ENCODE assay signal across 8 mouse cellular contexts in the genomic region with DNA sequence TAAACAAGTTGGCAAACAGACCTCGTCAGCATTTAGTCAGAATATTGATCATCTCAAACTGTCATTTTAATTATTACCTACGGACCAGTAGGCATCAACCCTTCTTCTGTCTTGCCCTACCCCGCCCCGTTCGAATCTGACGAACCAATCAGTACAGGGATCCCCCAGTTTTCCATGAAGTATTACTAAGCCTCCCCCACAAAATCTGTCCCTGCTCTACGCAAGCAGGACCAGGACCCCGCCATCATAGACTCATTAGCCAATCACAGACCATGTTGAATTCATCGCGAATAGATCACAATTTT. TPM values are rescaled to one million over a fixed set of nuclear protein-coding genes. Genes with fewer than 3 reads are reported as not detected.
DNase-seq lines count a peak whose midpoint lies in the region; ATAC-seq and TF ChIP-seq lines count a peak whose summit lies in the region.

A gene (minus strand): TSS at position 94 of the 305 bp plus-strand sequence.

- intact Hi-C loops in heart, postnatal 36 days (cut with DNase I) = loop anchor here (1.0 to 5.0 kb wide), 2 partner anchors 13 to 59 kb away; a partner anchor contains a TSS

- H3K27me3 ChIP-seq in G1E (ENCODE audit: insufficient read depth, low read length) = no peaks in the 10 kb centered on the region
- no peaks in the 10 kb centered on the region for H3K27me3 ChIP-seq in forebrain, embryonic 10.5 days (ENCODE audit: poor library complexity, severe bottlenecking)
- no peaks in the 10 kb centered on the region for H3K27me3 ChIP-seq in megakaryocyte, embryonic 14.5 days (replicated peaks)
- no peaks in the 10 kb centered on the region for H3K27me3 ChIP-seq in stomach, embryonic 14.5 days (ENCODE audit: control insufficient read depth, insufficient read depth, low read length)

- peak within 1 kb of the TSS; percentile 88 for H3K27ac ChIP-seq in forebrain, embryonic 10.5 days
- H3K27ac ChIP-seq in stomach, embryonic 14.5 days (ENCODE audit: low read length) = no peak within 1 kb of the TSS

- no peak for ATAC-seq in G1E (ENCODE audit: extremely low read depth, insufficient number of reproducible peaks, low FRiP score, poor library complexity, severe bottlenecking)
- ATAC-seq in stomach, embryonic 14.5 days (ENCODE audit: insufficient number of reproducible peaks, insufficient read depth, low FRiP score, low read depth) = no peak

- peak within 1 kb of the TSS; percentile 81 for H3K4me3 ChIP-seq in G1E (ENCODE audit: low read depth, low read length)
- peak within 1 kb of the TSS; percentile 58 for H3K4me3 ChIP-seq in forebrain, embryonic 10.5 days
- H3K4me3 ChIP-seq in megakaryocyte, embryonic 14.5 days (replicated peaks) = peak within 1 kb of the TSS; percentile 96
- peak within 1 kb of the TSS; percentile 43 for H3K4me3 ChIP-seq in stomach, embryonic 14.5 days (ENCODE audit: low read depth, low read length)

- TF ChIP-seq CTCF in G1E (IDR thresholded peaks at IDR 0.05; ENCODE audit: low read depth, low read length) = no peak

- H3K9ac ChIP-seq in stomach, embryonic 14.5 days (replicated peaks; ENCODE audit: low read depth, low read length) = peak within 1 kb of the TSS; percentile 36

- peaks cover 6% of the 10 kb centered on the region for H3K36me3 ChIP-seq in G1E (replicated peaks)
- H3K36me3 ChIP-seq in forebrain, embryonic 10.5 days (replicated peaks) = no peaks in the 10 kb centered on the region
- peaks cover 7% of the 10 kb centered on the region for H3K36me3 ChIP-seq in megakaryocyte, embryonic 14.5 days (replicated peaks; ENCODE audit: low read length)
- no peaks in the 10 kb centered on the region for H3K36me3 ChIP-seq in stomach, embryonic 14.5 days (ENCODE audit: control insufficient read depth, insufficient read depth, low read length)

- no peaks in the 10 kb centered on the region for H3K9me3 ChIP-seq in G1E (replicated peaks)
- no peaks in the 10 kb centered on the region for H3K9me3 ChIP-seq in forebrain, embryonic 10.5 days
- H3K9me3 ChIP-seq in megakaryocyte, embryonic 14.5 days = peaks cover 5% of the 10 kb centered on the region; the same call in 1 of the 2 replicates
- no peaks in the 10 kb centered on the region for H3K9me3 ChIP-seq in stomach, embryonic 14.5 days (ENCODE audit: control insufficient read depth, low read depth, low read length)

- H3K4me1 ChIP-seq in G1E (ENCODE audit: insufficient read depth, low read depth, low read length) = peaks cover 34% of the 10 kb centered on the region
- H3K4me1 ChIP-seq in forebrain, embryonic 10.5 days = no peaks in the 10 kb centered on the region
- peaks cover 22% of the 10 kb centered on the region; the same call in 1 of the 2 replicates for H3K4me1 ChIP-seq in megakaryocyte, embryonic 14.5 days
- no peaks in the 10 kb centered on the region for H3K4me1 ChIP-seq in stomach, embryonic 14.5 days (ENCODE audit: control insufficient read depth, insufficient read depth, low read length)

- peak within 1 kb of the TSS; percentile 51 for H3K4me2 ChIP-seq in stomach, embryonic 14.5 days (replicated peaks; ENCODE audit: low read depth, low read length)

- DNase-seq in cerebellum, adult 9-11 months = peak; percentile 51
- no peak for DNase-seq in cerebellum, postnatal 4 days (ENCODE audit: low spot score in 2 of 2)
- DNase-seq in G1E (ENCODE audit: low spot score) = peak; percentile 19
- DNase-seq in forebrain, embryonic 10.5 days (ENCODE audit: extremely low spot score, low spot score) = no peak
- no peak for DNase-seq in heart, postnatal 36 days
- peak; percentile 22 to 37 for DNase-seq in left cerebral cortex, adult 18-20 months (ENCODE audit: low spot score in 2 of 2)

- 29% methylated on average over 10 of the region's 10 CpGs for WGBS in forebrain, embryonic 10.5 days
- WGBS in stomach, embryonic 14.5 days = 25% methylated on average over 10 of the region's 10 CpGs

RNA-seq across cellular contexts. Expression of the gene that starts here (rescaled TPM):
- 11.1 and 17.1 TPM in 2 replicates for total RNA-seq in G1E (2014; fragmentation: Nextera tagmentation)
- total RNA-seq in G1E (2017) = 52.7 and 84.7 TPM in 2 replicates
- polyA plus RNA-seq in G1E (2012) = 2.2 and 2.3 TPM in 2 replicates
- polyA plus RNA-seq in forebrain, embryonic 10.5 days (2016; fragmentation: Nextera tagmentation; extraction: Ambion mirVana) = 27.7 and 30.9 TPM in 2 replicates
- 10 to 100 TPM; 19.6 to 25.1 TPM for total RNA-seq in heart, postnatal 36 days (2021)
- 10 to 100 TPM; 32.9 to 36.9 TPM for total RNA-seq in left cerebral cortex, adult 18-20 months (2021)
- 3.7 and 5.7 TPM in 2 replicates for polyA plus RNA-seq in megakaryocyte, embryonic 14.5 days (2012; ENCODE audit: insufficient read depth, low replicate concordance)
- 38.5 and 41.1 TPM in 2 replicates for polyA plus RNA-seq in stomach, embryonic 14.5 days (2014; fragmentation: Nextera tagmentation; extraction: Ambion mirVana)

Comparison
In these comparisons a context has a peak if more than half of its experiments do, and no peak if none do; other contexts are left out.
1. DNase-seq: peak in cerebellum, adult 9-11 months (single experiment), G1E (single experiment) and left cerebral cortex, adult 18-20 months (2 of 2); none in cerebellum, postnatal 4 days (0 of 2), forebrain, embryonic 10.5 days (single experiment) and heart, postnatal 36 days (0 of 2).
2. H3K4me3 ChIP-seq: peak in every context shown above with its lines; median percentile 96 in megakaryocyte, embryonic 14.5 days; 81 in G1E; 58 in forebrain, embryonic 10.5 days; 43 in stomach, embryonic 14.5 days.